Mouse (Mus musculus) neutrophil, adult 5-6 weeks (primary cell): ENCODE measurements around the gene Ptprk. TPM values are rescaled to one million over a fixed set of nuclear protein-coding genes. Genes with fewer than 3 reads are reported as not detected.

Experiments
- ATAC-seq: fragments of 151-379, 151-347 bp; 2 replicates; pipeline ENCODE4 v1.8.0; 2017; ENCODE audit warnings: mild to moderate bottlenecking, moderate TSS enrichment; ENCODE audit not compliant: insufficient number of reproducible peaks, poor library complexity, low FRiP score, severe bottlenecking; ENCODE audit errors: extremely low read depth
- total RNA-seq: library from RNA; stranded (forward); fragments of 200-1000 nt; gene quantifications from 2 replicates; pipeline ENCODE4 v1.2.3, GENCODE M21; 2017

Ptprk gene
- total RNA-seq, 1 experiment from 2014 or later: 0.47 TPM

DNA sequence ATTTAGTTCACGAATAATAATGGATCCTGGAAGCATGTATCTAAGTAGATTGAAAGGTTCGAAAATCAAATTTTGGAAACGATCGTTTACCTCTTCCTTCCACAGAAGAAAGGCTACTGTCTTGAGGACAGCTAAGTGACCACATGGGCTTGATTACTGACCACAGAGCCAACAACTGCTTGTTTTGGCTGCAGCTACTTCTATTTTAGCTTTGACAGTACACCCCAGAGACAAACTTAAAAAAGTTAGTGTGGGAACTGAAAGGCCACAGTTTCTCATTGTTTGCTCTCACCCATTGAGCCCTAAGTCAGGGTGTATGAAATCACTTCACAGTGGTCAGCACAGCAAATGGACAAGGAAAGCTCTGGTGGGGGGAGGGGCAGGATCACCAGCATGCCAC is 174.4 kb downstream of the Ptprk start:
- no peak for ATAC-seq

DNA sequence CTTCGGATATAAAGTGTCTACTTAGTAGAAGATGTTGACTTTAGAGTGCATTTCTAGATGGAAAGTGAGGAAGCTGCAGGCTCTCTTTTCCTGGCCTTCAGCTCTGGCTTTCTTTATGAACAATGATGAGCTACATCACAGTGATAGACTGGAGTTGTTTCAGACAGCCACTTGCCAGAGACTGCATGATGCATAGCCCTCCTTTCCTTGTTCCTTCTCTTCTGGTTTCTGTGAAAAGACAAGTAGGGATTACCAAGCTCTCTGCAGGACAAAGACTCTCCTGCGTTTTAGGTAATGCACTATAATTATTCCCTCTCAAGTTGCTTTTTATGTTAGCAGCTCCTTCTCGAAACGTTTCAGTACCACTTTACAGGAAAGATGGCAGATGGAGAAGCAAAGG is 176.8 kb downstream of the Ptprk start:
- no peak for ATAC-seq

DNA sequence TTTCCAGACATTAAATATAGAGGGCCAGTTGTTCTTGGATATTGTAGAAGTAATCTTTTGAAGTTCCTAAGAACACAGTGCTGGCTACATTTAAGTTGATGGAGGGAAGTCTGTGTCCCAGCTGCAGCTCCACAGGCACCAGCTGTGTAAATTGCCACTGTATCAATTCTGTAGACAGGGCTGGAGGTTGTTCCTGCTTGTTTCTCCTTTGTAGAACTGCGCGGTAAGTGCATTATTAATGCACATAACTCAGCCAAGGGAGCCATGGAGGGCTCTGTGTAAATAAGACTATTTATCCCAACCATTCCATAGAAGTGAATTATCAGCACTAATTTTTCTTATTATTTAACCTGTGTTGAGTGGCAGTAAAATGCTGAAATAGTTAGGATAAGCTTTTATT is 186.0 kb downstream of the Ptprk start:
- no peak for ATAC-seq

GRCm38 (mm10) chr10:28262159-28262558 is 187.5 kb downstream of the Ptprk start:
- ATAC-seq: no peak

- ATAC-seq: no peak
These were observed 188.9 kb downstream of the Ptprk start for GRCm38 (mm10) chr10:28263546-28263945.

DNA sequence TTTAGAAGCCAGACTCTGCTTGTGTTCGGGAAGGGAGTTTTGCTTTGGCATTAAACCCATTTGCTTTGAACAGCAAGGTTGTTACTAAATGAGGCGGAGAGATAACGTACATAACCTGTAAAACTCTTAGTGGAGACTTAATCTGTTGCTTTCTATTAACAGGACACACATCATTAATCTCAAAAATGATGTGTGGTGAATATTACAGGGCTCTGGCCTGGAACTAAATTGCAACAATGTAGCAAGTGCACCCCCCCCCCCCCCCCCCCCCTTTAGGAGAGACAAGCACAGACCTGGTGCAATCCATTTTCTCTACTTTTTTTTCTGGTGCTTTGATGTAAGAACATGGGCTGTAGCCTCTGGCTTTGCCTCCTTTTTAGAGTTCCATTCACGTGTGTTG is 195.7 kb downstream of the Ptprk start:
- ATAC-seq: no peak

DNA sequence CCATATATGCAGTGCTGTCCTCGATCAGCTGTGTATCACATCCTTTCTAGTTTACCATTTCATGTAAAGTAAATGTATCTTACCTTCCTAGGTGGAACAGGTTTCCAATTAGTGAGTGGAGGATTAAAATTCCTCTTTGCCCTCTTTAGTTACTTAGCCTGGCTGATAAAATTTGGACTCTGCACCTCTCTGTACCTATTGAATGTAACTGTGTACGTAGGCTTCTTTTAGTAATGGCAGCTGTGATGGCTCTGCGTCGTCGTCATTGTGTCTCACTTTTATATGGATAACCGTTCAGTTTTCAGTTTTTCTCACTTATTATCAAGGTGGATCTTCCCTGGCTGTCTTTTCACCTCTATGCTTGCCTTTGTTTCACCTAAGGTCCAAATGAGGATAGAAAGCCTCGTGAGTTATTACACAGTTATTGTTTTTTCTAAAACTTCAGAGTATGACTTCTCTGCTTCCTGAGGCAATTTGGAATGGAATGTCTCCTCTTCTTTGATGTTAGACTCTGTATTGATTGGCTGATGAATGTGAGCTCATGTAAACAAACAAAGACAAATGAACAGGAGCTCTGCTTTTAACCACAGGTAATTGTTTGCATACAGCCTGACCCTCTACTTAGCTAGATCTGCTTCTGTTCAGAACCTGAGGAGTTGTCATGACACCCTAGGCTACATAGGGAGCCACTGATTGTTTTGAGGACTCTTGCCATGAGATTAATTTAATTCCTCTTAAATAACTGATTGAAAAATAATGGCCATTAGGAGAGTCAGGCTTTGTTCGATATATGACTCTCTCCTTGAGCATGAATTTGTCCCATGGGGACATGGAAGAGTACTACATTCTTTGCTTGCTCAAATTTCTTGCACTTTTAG is 197.3 kb downstream of the Ptprk start:
- ATAC-seq: no peak

DNA sequence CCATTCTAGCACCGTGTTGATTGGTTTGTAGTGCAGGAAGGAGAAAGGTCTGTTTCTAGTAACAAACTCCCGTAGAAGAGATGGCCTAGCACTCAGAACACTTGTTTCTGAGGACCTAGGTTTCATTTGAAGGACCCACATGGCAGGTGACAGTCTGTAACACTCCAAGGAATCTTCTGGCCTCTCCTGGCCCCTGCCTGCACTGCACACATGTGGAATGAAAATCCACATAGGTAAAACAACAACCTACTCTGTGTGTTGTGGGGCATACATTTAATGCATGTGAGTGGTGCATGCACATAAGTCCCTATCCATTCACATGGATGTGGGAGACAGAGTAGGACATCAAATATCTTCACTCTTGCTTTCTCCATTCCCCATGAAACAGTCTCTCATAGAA is 204.1 kb downstream of the Ptprk start:
- ATAC-seq: no peak

GRCm38 (mm10) chr10:28297531-28297930 is 222.9 kb downstream of the Ptprk start:
- ATAC-seq: no peak

GRCm38 (mm10) chr10:28299207-28299606 is 224.6 kb downstream of the Ptprk start:
- ATAC-seq: no peak

GRCm38 (mm10) chr10:28303856-28304255 is 229.2 kb downstream of the Ptprk start:
- no peak for ATAC-seq

DNA sequence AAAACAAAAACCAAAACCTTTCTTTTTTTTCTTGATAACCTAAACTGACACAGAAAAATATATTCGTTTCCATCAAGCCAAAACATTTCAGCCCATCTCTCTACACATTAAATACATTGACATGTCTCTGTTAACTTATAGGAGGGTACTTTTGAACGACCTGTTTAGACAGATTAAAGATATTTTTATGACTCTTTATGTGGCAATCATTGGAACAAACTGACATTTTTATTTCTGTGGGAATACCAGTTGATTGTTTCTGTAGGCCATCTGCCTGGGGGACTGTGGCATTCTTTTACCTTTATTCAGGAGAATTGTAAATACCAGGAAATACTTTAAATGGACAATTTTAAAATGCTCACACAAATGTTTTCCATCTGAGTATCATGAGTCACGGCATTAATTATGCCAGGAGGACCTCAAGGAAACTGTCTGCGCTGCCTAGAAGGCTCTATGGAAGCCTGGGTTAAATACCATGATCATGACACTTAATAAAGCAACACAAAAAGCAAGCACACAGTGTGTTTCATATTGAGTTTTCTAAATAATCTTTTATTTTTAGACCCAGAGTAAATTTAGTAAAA is 229.8 kb downstream of the Ptprk start:
- ATAC-seq: no peak

GRCm38 (mm10) chr10:28306451-28307086 is 231.9 kb downstream of the Ptprk start:
- no peak for ATAC-seq

DNA sequence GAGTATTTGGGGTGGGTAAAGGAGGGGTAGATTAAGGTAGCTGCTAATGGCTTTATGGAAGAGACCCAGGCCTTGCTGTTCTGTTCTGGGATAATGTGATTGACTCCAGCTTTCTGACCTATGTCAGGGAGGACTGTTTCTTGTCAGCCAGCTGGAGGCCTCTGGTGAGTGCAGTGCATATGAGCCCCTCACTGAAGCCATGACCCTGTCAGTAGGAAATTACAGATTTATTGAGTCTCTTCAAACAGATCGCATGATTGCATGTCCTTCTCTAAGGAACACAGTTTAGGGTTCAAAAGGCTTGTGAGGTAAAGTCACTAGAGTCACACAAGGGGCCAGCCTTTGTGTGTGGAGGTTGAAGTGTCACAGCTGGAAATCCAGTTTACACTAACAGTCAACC is 236.7 kb downstream of the Ptprk start:
- no peak for ATAC-seq

DNA sequence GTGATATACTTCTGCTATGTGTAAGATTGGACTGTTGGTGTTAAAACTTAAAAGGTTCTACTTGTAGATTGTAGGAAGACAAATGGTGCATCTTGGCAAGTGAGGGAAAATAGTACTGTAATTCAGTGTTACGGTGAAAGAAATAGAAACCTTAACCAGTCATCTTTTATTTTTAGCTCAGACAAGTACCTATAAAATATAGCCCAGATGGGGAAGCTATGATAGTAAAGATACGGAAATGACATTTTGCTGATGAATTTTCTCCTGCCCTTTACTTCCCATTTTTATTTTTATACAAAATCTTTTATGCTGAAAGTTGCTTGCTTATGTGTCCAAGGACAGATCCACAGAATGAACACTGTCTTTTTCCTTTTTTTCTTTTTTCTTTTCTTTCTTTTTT is 248.4 kb downstream of the Ptprk start:
- no peak for ATAC-seq

DNA sequence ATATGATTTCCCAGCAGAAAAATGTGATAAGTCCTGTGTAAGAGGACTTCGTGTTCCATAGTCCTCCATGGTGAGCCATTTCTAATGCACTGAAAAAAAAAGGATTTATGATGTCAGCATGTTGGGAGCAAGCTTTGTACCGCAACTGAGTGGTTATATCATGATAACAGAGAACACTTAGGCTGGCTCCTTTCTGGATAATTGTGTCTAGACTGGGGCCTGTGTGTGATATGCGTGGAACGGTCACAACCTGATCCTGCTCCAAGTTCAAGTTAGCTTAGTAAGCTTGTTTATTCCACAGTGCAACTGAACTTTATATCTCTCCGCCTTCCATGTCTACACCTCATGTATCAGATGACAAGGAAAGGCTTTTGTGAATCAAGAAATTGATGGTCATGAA is 260.6 kb downstream of the Ptprk start:
- ATAC-seq: no peak

- ATAC-seq: no peak
These were observed 263.9 kb downstream of the Ptprk start for GRCm38 (mm10) chr10:28338536-28338935.

DNA sequence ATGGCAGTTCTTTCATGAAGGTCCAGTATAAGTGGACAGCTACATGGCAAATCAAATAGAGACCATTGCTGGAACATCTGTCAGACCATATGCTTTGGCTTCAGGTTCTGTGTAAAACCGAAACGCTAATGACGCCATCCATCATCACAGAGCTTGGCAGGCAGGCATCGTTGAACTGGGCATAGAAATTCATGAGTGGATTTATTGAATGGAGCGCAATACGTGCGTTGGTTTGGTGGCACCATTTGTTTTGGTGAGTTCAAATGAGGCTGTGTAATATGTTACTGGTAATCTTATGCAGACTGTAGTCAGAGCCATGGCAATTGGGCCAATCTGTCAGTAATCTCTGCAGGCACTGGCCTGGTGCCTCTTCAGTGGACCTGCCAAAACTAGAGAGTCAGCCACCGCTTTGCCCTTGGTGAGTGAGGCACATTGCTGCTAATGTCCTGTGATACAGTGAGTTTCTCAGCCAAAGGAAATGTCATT is 270.6 kb downstream of the Ptprk start:
- no peak for ATAC-seq

DNA sequence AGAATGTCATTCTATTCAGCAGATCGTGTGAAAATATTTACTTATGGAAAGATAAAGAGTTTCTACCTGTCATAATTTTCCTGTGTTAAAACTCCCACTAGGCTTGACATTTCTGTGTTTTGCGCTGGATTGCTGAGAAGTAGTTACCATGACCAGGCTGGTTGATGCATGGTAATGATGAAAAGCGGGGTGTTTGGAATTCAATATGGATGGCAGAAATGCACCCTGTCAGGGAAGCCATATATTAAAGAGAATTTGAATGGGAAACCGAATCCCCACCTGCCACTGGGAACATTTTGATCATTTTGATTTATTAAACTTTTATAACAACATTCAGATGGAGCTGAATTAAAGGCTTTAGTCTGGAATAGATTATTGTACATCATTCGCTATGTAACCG is 290.7 kb downstream of the Ptprk start:
- ATAC-seq: no peak

DNA sequence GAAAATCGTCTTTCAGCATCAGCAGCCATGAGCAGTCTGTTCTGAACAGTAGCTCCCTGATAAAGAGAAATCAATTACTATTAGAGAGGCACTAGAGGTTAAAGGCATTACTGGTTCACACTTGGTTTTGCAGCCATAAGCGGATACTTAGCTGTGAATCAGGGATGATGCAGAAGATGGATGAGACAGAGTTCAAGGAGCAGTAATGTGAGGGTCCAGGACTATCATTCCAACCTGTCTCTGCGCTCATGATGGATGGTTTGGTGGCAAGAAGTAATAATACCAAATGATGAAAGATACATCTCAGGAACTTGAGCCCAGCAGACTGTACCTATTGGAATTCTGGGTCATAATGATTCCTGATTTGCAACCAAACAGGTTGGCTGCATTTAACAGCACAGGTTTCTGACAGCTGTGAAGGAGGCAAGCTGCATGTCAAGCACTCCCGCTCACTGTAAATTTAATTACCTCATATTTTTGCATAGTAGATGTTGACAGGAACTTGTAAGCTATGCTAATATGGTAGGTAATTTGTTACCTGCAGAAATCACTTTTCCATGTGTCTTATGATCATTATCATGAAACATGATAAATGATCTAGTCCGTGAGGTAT is 291.6 kb downstream of the Ptprk start:
- no peak for ATAC-seq
